Mouse (Mus musculus): ENCODE measurements around the gene Acin1.

DNA sequence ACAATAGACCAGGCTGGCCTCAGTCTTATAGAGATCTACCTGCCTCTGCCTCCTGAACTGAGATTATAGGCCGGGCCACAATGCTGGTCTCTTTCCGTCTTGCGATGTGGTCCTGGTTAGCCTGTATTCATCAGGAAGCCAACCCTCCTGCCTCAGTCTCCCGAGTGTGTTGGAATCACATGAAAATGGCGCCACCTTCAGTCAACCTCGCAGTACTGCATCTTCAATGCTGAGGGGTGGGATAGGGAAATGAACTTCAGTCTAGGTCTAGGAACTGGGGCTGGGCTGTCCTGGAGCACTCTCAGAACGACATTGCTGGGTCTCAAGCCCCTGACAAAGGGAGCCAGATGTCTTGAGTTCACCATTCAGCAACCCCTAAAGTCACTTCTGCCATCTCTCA lies 89.6 kb downstream of the Acin1 start:
- TF ChIP-seq MEF2A (IDR thresholded peaks at IDR 0.05; ENCODE audit: borderline replicate concordance, low read depth, low read length) = no peak
- TF ChIP-seq MAZ (IDR thresholded peaks at IDR 0.05; ENCODE audit: low read depth, low read length) = no peak
- TF ChIP-seq POLR2A (IDR thresholded peaks at IDR 0.05; ENCODE audit: low read depth, low read length) = no peak
- peak; percentile 61 to 70 for TF ChIP-seq CTCF (conservative IDR thresholded peaks at IDR 0.05 in 1 of 2, IDR thresholded peaks at IDR 0.05 in 1 of 2; ENCODE audit: low read depth in 2 of 2, low read length in 2 of 2)

Measured in CH12.LX (cell line).